Mouse (Mus musculus) lung, adult 18-20 months (tissue): ENCODE results near the gene Atp13a1.

Experiments
- DNase-seq, 2 experiments: peaks; one replicate each; pipeline ENCODE4 v3.0.0; 2022; ENCODE audit warnings: mixed read lengths in 2 of 2

The Atp13a1 gene

GRCm38 (mm10) chr8:69790773-69791367 lies at the start of gene Atp13a1, which contains the start of gene Zfp866:
Gene Atp13a1 (plus strand): TSS chr8:69791163.
Gene Zfp866 (minus strand): TSS chr8:69791178.
- peak; percentile 89 to 91 for DNase-seq

- DNase-seq: no peak
Observed at GRCm38 (mm10) chr8:69741231-69741630, 49.7 kb upstream of the Atp13a1 start.

- DNase-seq: peak; percentile 95 to 96
Observed at GRCm38 (mm10) chr8:69749544-69750454, 41.2 kb upstream of the Atp13a1 start, which contains the start of gene Zfp963. Gene Zfp963 (minus strand): TSS chr8:69749970.

- DNase-seq: no peak
Observed at GRCm38 (mm10) chr8:69752437-69752836, 38.5 kb upstream of the Atp13a1 start.

- DNase-seq: no peak
Observed at GRCm38 (mm10) chr8:69758316-69758715, 32.6 kb upstream of the Atp13a1 start.

- DNase-seq: no peak
Observed at GRCm38 (mm10) chr8:69761814-69762445, 29.0 kb upstream of the Atp13a1 start.

- DNase-seq: no peak
Observed at GRCm38 (mm10) chr8:69771221-69771620, 19.7 kb upstream of the Atp13a1 start.

GRCm38 (mm10) chr8:69772106-69772505 lies 18.9 kb upstream of the Atp13a1 start:
- no peak for DNase-seq

- peak; percentile 93 to 95 for DNase-seq
Observed at GRCm38 (mm10) chr8:69774503-69775148, 16.3 kb upstream of the Atp13a1 start, which contains the start of gene Gm20422. Gene Gm20422 (minus strand): TSS chr8:69774886.

GRCm38 (mm10) chr8:69775149-69775534 lies 15.8 kb upstream of the Atp13a1 start:
- DNase-seq: no peak

GRCm38 (mm10) chr8:69777111-69777510 lies 13.9 kb upstream of the Atp13a1 start:
- DNase-seq: no peak

- no peak for DNase-seq
Observed at GRCm38 (mm10) chr8:69789105-69789504, 1.9 kb upstream of the Atp13a1 start.

GRCm38 (mm10) chr8:69789731-69790130 lies 1.2 kb upstream of the Atp13a1 start:
- no peak for DNase-seq

- DNase-seq: no peak
Observed at GRCm38 (mm10) chr8:69790364-69790763, 599 bp upstream of the Atp13a1 start.

GRCm38 (mm10) chr8:69791415-69792068 lies 579 bp downstream of the Atp13a1 start:
- DNase-seq: peak in 1 of 2 experiments; percentile 20

GRCm38 (mm10) chr8:69793666-69794065 lies 2.7 kb downstream of the Atp13a1 start:
- no peak for DNase-seq

- no peak for DNase-seq
Observed at GRCm38 (mm10) chr8:69794096-69794495, 3.1 kb downstream of the Atp13a1 start.

GRCm38 (mm10) chr8:69794901-69795300 lies 3.9 kb downstream of the Atp13a1 start:
- DNase-seq: peak in 1 of 2 experiments; percentile 1

GRCm38 (mm10) chr8:69796721-69797345 lies 5.9 kb downstream of the Atp13a1 start:
- peak in 1 of 2 experiments; percentile 2 for DNase-seq

GRCm38 (mm10) chr8:69797661-69798060 lies 6.7 kb downstream of the Atp13a1 start:
- peak in 1 of 2 experiments; percentile 1 for DNase-seq

GRCm38 (mm10) chr8:69799261-69799660 lies 8.3 kb downstream of the Atp13a1 start:
- DNase-seq: peak in 1 of 2 experiments; percentile 1

GRCm38 (mm10) chr8:69799946-69800345 lies 9.0 kb downstream of the Atp13a1 start:
- peak in 1 of 2 experiments; percentile 2 for DNase-seq
